Mouse (Mus musculus) thymus, postnatal 36 days (tissue): ENCODE results near the gene Zfp638.

Experiments
- DNase-seq, 2 experiments: peaks; one replicate each; pipeline ENCODE4 v3.0.0; 2022; ENCODE audit warnings: mixed read lengths in 2 of 2

The Zfp638 gene

GRCm38 (mm10) chr6:83891251-83891650, 24.3 kb downstream of the Zfp638 start:
- no peak for DNase-seq

DNA sequence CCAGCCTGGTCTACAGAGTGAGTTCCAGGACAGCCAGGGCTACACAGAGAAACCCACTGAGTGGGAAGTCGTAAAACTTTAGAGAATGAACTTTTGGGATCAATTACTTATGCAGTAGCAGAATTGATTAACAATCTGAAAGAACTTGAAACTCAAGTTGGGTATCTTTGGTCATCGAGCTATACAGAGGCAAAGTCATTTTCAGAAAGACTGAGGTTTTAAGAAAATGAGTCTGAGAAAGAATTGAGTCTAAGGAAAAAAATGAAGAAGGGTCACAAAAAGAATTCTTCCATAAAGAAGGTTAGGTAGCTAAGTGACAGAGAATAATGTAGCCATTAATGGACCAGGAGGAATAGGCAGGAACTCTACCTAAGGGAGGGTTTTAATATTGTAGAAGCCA, 24.8 kb downstream of the Zfp638 start:
- DNase-seq = no peak

DNA sequence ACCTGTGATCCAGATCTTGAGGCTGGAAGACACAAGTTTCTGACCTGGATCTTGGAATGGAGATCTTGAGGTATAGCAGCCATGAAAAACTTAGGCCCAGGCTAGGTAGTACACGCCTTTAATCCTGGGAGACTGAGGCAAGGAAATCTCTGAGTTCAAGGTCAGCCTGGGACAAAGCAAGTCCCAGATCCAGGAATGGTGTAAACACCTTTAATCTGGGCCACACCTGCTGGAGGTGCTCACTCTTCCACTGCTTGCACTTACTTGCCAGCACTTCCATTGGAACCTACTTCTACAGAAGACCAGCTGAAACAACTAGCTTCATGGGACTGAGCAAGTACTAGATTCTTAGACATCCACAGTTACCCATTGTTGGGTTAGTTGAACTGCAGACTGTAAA, 26.2 kb downstream of the Zfp638 start:
- no peak for DNase-seq

DNA sequence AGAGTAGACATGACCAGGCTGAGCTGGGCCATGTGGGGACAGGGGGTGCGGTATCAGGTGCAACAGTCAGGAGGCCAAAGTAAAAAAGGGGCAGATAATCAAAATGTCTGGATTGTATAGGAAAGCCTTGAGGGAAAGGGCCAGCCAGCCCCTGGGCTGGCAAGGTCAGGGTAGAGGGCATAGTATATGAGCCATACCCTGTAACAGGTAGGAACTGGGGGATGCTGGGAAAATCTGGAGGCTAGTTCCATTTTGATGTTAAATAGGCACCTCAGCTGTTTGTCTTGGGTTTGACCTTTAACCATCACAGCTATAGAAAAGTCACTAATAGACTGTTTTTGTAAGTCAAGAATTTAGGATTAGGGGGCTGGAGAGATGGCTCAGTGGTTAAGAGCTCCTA, 26.7 kb downstream of the Zfp638 start:
- DNase-seq = no peak

- no peak for DNase-seq
Measured at GRCm38 (mm10) chr6:83899142-83899541, 32.2 kb downstream of the Zfp638 start.

DNA sequence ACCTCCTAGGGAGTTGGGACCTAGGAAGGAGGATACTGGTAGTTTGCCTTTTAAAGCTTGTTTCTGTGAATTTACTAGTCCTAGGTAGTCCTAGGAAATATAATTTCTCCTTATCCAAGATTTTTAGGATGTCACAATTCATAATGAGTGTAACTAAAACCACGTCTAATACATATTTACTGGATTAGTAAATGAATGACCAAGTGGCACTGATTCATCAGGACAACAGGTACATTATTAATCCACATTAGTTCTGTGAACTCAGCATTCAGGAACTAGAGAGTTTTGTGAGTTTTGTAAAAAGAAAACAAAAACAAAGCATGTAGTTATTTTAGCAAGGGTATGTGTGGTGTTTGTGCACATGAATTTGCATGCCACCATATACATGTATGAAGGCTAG, 38.4 kb downstream of the Zfp638 start:
- no peak for DNase-seq

GRCm38 (mm10) chr6:83906659-83907058, 39.8 kb downstream of the Zfp638 start:
- no peak for DNase-seq

DNA sequence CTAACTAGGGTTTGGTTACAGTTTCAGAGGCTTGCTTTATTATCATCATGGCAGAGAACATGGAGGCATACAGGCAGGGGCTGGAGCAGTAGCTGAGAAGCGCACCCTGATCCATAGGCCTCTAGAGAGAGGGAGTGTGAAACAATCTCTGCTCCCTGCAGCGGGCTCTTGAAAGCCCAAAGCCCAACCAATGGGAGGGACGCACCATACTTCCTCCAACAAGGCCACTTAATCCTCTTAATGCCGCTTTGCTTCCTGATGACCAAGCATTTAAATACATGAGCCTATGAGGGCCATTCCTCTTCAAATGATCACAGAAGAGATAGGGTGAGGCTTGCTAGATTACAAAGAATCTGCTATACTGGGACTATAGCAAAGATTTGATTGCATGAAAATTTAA, 41.5 kb downstream of the Zfp638 start:
- no peak for DNase-seq

DNA sequence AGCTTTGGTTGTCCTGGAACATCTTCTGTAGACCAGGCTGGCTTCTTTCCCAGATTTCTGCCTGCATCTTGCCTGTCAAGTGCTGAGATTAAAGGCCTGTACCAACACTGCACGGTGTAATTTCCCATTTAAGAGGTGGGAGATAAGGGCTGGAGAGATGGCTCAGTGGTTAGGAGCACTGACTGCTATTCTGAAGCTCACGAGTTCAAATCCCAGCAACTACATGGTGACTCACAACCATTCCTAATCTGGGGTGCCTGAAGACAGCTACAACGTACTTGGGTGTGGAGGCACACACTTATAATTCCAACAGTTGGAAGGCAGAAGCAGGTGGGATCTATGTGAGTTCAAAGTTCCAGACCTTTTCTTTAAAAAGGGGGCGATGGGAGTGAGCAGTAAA, 46.8 kb downstream of the Zfp638 start:
- peak in 1 of 2 experiments; percentile 5 for DNase-seq

DNA sequence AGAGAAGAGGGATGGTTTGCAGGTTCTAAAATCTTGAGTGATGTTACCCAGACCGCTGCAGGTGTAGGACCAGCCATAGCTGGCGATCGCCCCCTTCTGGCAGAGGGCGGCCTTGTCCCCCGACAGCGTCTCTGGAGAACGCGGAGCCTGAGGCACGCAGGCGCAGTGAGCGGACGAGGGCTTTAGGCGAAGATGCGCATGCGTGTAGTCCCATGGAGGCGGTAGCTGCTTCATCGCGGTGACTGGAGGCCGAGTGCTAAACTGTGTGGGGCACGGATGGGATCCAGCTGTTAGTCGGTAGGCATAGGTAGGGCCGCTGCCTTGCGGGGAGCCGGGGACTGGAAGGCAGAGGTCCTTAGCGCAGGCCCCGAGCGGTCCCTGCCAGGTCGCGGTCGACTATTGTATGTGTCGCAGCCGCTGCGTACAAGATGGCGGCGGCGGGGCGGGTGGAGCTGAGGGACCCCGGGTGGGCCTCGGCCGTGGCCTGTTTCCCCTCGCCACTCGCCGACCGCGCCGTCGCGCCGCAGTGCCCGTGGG, 47.3 kb downstream of the Zfp638 start:
- DNase-seq = peak; percentile 98 to 99

DNA sequence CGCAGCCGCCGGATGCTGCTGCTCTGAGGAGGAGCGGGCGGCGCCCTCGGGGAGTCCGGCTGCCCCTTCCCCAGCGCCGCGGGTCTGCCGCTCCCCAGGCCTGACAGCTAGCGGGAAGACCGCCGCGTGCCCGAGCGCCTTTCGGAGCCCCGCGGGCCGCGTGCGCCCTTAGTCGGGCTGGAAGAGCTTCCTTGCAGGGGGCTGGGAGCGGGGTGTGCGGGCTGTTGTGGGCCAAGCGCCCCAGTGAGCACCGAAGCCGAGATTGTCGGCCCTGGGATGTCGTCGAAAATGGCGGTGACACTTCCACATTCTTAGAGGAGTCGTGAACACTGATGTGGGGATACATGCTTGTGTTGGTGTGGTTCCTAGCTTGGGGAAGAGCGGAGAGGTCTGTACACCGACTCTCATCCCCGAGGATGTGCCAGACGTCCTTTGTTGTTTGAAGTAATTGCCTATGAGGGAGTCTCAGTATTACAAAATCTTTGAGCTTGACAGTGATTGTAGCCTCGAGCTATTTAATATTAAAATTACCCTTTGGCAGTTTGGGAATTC, 47.9 kb downstream of the Zfp638 start:
- no peak for DNase-seq

DNA sequence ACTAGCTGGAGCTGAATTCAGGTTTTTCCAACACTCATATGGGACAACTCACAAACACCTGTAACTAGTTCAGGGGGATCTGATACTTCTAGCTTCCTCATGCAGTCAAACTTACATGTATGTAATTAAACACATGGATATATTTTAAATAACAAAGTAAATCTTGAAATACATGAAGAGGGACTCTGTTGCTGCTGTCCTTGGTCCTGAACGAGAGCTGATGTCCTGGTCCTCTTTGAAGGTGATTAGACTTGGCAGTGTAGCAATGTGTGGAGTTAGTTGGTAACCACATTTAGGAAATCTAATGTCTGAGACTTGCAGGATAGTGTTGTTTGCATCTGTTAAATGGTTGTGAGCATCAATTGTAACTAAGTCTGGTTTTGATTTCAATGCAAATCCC, 60.5 kb downstream of the Zfp638 start:
- DNase-seq = peak in 1 of 2 experiments; percentile 15

DNA sequence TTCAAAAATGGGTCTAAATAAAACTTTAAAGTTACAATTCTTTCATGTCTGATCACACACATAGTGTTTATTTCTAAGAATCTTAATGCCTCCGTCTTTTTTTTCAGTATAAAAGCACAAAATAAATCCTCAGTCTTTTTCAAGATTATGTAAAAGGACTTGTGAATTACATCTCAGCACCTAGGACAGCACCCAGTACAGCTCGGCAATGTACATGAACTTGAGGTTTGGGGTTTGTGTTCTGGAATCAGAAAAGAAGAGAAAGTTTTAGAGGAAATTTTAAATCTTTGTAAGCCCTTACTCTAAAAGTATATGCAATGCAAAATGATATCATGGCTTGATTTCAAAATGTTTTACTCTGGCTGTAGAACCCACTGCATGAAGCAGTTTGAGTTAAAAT, 61.3 kb downstream of the Zfp638 start:
- no peak for DNase-seq

- DNase-seq = no peak
Measured at GRCm38 (mm10) chr6:83939492-83939891, 72.6 kb downstream of the Zfp638 start.

GRCm38 (mm10) chr6:83942806-83943205, 75.9 kb downstream of the Zfp638 start:
- DNase-seq = no peak

GRCm38 (mm10) chr6:83953603-83954002, 86.7 kb downstream of the Zfp638 start:
- DNase-seq = no peak

DNA sequence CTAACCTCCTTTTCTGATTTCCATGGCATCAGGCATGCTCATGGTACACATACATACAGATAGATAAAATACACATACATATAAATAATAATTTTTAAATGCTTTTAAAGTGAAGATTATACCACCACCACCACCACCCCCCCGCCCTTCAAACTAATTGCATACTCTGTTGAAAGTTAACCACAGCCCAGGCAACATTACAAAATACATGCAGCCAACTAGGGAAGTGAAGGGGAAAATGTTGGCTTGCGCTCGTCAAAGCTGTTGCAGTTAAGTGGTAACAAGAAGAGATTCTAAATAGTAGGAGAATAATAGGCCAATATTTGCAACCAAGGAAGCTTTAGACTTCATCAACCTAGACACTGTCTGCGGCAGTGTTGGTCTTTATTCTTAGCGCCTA, 120.7 kb downstream of the Zfp638 start:
- no peak for DNase-seq

GRCm38 (mm10) chr6:84002716-84003115, 135.8 kb downstream of the Zfp638 start:
- no peak for DNase-seq

GRCm38 (mm10) chr6:84004295-84004694, 137.4 kb downstream of the Zfp638 start:
- no peak for DNase-seq

- no peak for DNase-seq
Measured at GRCm38 (mm10) chr6:84008363-84009171, 141.7 kb downstream of the Zfp638 start, which contains the start of gene Dysf. TSS of gene Dysf (plus strand) at chr6:84008590.

GRCm38 (mm10) chr6:84009172-84009872, 142.4 kb downstream of the Zfp638 start:
- no peak for DNase-seq

GRCm38 (mm10) chr6:84009915-84010302, 143.0 kb downstream of the Zfp638 start:
- DNase-seq = no peak
